Mouse (Mus musculus) myocyte (in vitro differentiated cells): ENCODE measurements around the gene Numa1.
"Not testable (repeated sequence)": the region's sequence is repeated elsewhere in the genome, so short reads cannot be mapped to it uniquely, and the experiment has no call there.

ENCODE experiments used
- SRF ChIP-seq: IDR thresholded peaks from one replicate; pipeline ENCODE4 v1.6.1; 2011; ENCODE audit warnings: low read depth; ENCODE audit not compliant: control insufficient read depth, insufficient read length
- USF1 ChIP-seq: IDR thresholded peaks from one replicate; pipeline ENCODE4 v1.6.1; 2011; ENCODE audit warnings: low read depth, mild to moderate bottlenecking, control low read depth, moderate library complexity

DNA sequence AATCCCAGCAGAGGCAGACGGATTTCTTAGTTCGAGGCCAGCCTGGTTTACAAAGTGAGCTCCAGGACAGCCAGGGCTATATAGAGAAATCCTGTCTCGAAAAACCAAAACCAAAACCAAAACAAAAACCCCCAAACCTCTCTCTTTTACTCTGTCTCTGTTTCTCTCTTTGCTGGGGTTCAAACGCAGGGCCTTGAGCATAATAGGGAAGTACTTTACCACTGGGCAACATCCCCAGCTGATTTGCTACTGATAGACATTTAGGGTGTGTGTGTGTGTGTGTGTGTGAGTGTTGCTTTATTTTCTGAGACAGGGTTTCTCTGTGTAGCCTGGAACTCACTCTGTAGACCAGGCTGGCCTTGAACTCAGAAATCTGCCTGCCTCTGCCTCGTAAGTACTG, 15.1 kb downstream of the Numa1 start:
- TF ChIP-seq SRF, USF1: not testable (repeated sequence)
